Mouse (Mus musculus): ENCODE data around the gene Gys1. TPM values are rescaled to one million over a fixed set of nuclear protein-coding genes. Genes with fewer than 3 reads are reported as not detected.

Gys1 gene
- total and polyA plus RNA-seq, 3 experiments, result 14.0 to 27.2 (median 23.9) TPM

- Histone ChIP-seq H3K27me3 (replicated peaks) (no peaks in the 10 kb centered on the region), H3K9me3 (replicated peaks; ENCODE audit: low read length) (no peaks in the 10 kb centered on the region), H3K4me2 (ENCODE audit: insufficient read depth, low read depth, poor library complexity, severe bottlenecking) (peak overlapping the region; percentile 80), H3K9ac (ENCODE audit: insufficient read depth, low read depth) (peak overlapping the region; percentile 97), H3K79me2 (replicated peaks; ENCODE audit: control insufficient read depth, extremely low read depth, insufficient read depth, poor library complexity, severe bottlenecking) (peaks cover 36% of the 10 kb centered on the region), H3K36me3 (replicated peaks in 1 of 2; ENCODE audit: control insufficient read depth in 1 of 2, insufficient read depth in 1 of 2, low read length in 1 of 2) (peaks cover 33 to 58% of the 10 kb centered on the region in 2 experiments), H3K4me3 (replicated peaks in 1 of 3; ENCODE audit: low read depth in 2 of 3, low read length in 2 of 3, poor library complexity in 1 of 3) (peak overlapping the region; percentile 87 to 100 (median 95)), H3K4me1 (ENCODE audit: control insufficient read depth in 1 of 2, insufficient read depth in 2 of 2) (peaks cover 10 to 62% of the 10 kb centered on the region in 2 experiments; a peak in 3 of 4 replicates), H3K27ac (ENCODE audit: insufficient read depth, low read depth) (peak overlapping the region; percentile 58)
- DNase-seq (ENCODE audit: extremely low read depth), result no peak
- dilution Hi-C loops (cut with MboI; ENCODE audit: extremely low pct_ligation_motif_present, extremely low pct_unique_long_range_greater_than_20kb, low sequenced_read_pairs), result no loop called here
- TF ChIP-seq EP300 (IDR thresholded peaks at IDR 0.05; ENCODE audit: low read length) (no peak), CHD1 (IDR thresholded peaks at IDR 0.05; ENCODE audit: low read depth, low read length) (0 out of 2 replicates have a peak, but pooled peaks have one; percentile 11)
- in situ Hi-C loops (cut with MboI; ENCODE audit: low pct_ligation_motif_present, low pct_unique_long_range_greater_than_20kb, low sequenced_read_pairs), result no loop called here
These were observed 825 bp upstream of the Gys1 start for GRCm38 (mm10) chr7:45433835-45434202.

GRCm38 (mm10) chr7:45435038-45435437 is 394 bp downstream of the Gys1 start:
- Histone ChIP-seq H3K4me1 (ENCODE audit: control insufficient read depth in 1 of 2, insufficient read depth in 2 of 2) (peaks cover 10 to 62% of the 10 kb centered on the region in 2 experiments; a peak in 3 of 4 replicates), H3K4me3 (replicated peaks in 1 of 3; ENCODE audit: low read depth in 2 of 3, low read length in 2 of 3, poor library complexity in 1 of 3) (peak overlapping the region; percentile 62 to 76 (median 72)), H3K36me3 (replicated peaks in 1 of 2; ENCODE audit: control insufficient read depth in 1 of 2, insufficient read depth in 1 of 2, low read length in 1 of 2) (peaks cover 28 to 55% of the 10 kb centered on the region in 2 experiments), H3K9ac (ENCODE audit: insufficient read depth, low read depth) (peak overlapping the region; percentile 69), H3K27me3 (replicated peaks) (no peaks in the 10 kb centered on the region), H3K9me3 (replicated peaks; ENCODE audit: low read length) (no peaks in the 10 kb centered on the region), H3K27ac (ENCODE audit: insufficient read depth, low read depth) (no peak overlapping the region; the same call in 1 of the 2 replicates), H3K4me2 (ENCODE audit: insufficient read depth, low read depth, poor library complexity, severe bottlenecking) (peak overlapping the region; percentile 23), H3K79me2 (replicated peaks; ENCODE audit: control insufficient read depth, extremely low read depth, insufficient read depth, poor library complexity, severe bottlenecking) (peaks cover 32% of the 10 kb centered on the region)
- in situ Hi-C loops (cut with MboI; ENCODE audit: low pct_ligation_motif_present, low pct_unique_long_range_greater_than_20kb, low sequenced_read_pairs) (no loop called here), dilution Hi-C loops (cut with MboI; ENCODE audit: extremely low pct_ligation_motif_present, extremely low pct_unique_long_range_greater_than_20kb, low sequenced_read_pairs) (no loop called here)
- TF ChIP-seq SIN3A (IDR thresholded peaks at IDR 0.05; ENCODE audit: low read length) (no peak), ZKSCAN1 (IDR thresholded peaks at IDR 0.05; ENCODE audit: borderline replicate concordance, low read depth, low read length) (no peak), MAFK (IDR thresholded peaks at IDR 0.05; ENCODE audit: insufficient replicate concordance, low read length) (no peak), GABPA (IDR thresholded peaks at IDR 0.05; ENCODE audit: insufficient replicate concordance, low read depth, low read length) (no peak), MYC (IDR thresholded peaks at IDR 0.05; ENCODE audit: low read depth, low read length) (no peak), ZNF384 (IDR thresholded peaks at IDR 0.05; ENCODE audit: low read depth, low read length) (no peak), MAZ (IDR thresholded peaks at IDR 0.05; ENCODE audit: low read depth, low read length) (no peak), IRF4 (IDR thresholded peaks at IDR 0.05; ENCODE audit: low read depth, low read length) (no peak), PAX5 (IDR thresholded peaks at IDR 0.05; ENCODE audit: low read length) (no peak), POLR2A (IDR thresholded peaks at IDR 0.05; ENCODE audit: low read depth, low read length) (no peak), SMC3 (IDR thresholded peaks at IDR 0.05; ENCODE audit: low read depth, low read length) (no peak), CHD2 (IDR thresholded peaks at IDR 0.05; ENCODE audit: low read length) (no peak), CHD1 (IDR thresholded peaks at IDR 0.05; ENCODE audit: low read depth, low read length) (no peak), MXI1 (IDR thresholded peaks at IDR 0.05; ENCODE audit: low read depth, low read length) (no peak), BHLHE40 (IDR thresholded peaks at IDR 0.05; ENCODE audit: low read depth, low read length) (no peak), TCF12 (IDR thresholded peaks at IDR 0.05; ENCODE audit: low read depth, low read length) (no peak), RCOR1 (conservative IDR thresholded peaks at IDR 0.05; ENCODE audit: low read depth, low read length) (no peak), RAD21 (IDR thresholded peaks at IDR 0.05; ENCODE audit: low read depth, low read length) (no peak)
- DNase-seq (ENCODE audit: extremely low read depth), result no peak

Measured in CH12.LX (cell line).